Mouse (Mus musculus): ENCODE measurements around the gene Gm45808.
"Not testable (repeated sequence)": the region's sequence is repeated elsewhere in the genome, so short reads cannot be mapped to it uniquely, and the experiment has no call there.

Gene Gm45808

DNA sequence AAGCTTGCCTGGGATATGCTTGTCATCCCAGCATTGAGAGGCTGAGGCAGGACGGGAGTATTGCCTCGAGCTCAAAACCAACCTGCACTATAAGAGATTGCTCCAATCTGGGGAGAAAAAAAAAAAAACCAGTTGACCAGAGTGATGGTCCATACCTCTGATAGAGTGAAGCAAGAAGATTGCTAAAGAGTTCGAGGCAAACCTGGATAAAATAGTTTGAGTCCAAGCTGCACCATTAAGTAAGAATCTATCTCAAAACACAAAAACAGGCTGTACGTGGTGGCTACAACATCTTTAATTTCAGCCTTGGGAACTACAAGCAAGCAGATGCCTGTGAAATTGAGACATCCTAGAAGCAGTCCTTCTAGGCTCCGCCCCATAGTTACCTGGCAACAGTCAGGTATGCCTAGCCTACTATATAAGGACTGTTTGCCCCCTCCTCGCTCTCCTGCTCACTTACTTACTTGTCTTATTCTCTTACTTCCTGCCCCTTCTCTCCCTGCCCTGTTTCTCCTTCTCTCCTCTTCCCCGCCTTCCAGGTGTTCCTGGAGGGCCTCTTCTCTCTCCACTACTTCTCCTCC lies 19.4 kb downstream of the Gm45808 start:
- no peak for DNase-seq (ENCODE audit: low read depth)

GRCm38 (mm10) chr7:45466283-45467089 lies 20.1 kb downstream of the Gm45808 start, which contains the start of gene Bax:
Gene Bax, minus strand, starts transcription at chr7:45466898.
- DNase-seq (ENCODE audit: low read depth), result peak; percentile 83

DNA sequence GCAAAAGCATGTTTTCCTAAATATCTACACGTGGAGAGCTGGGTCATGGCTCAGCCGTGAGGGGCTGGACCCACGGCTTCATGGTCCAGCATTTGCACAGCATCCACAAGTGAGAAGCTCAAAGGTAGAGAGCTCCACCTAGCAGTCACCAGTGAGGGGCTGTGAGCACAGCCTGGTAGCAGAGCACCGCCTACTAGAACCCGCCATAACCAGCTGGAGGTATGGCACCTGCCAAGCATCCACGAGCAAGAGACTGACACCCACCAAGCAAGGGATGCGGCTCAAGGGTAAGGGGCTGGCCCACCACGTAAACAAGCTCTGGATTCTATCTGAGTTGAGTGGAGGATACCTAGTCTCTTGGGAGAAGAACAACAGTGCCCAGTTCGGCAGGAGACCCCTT lies 21.1 kb downstream of the Gm45808 start:
- no peak for DNase-seq (ENCODE audit: low read depth)

- no peak for DNase-seq (ENCODE audit: low read depth)
Measured at GRCm38 (mm10) chr7:45465112-45465511, 21.5 kb downstream of the Gm45808 start.

DNA sequence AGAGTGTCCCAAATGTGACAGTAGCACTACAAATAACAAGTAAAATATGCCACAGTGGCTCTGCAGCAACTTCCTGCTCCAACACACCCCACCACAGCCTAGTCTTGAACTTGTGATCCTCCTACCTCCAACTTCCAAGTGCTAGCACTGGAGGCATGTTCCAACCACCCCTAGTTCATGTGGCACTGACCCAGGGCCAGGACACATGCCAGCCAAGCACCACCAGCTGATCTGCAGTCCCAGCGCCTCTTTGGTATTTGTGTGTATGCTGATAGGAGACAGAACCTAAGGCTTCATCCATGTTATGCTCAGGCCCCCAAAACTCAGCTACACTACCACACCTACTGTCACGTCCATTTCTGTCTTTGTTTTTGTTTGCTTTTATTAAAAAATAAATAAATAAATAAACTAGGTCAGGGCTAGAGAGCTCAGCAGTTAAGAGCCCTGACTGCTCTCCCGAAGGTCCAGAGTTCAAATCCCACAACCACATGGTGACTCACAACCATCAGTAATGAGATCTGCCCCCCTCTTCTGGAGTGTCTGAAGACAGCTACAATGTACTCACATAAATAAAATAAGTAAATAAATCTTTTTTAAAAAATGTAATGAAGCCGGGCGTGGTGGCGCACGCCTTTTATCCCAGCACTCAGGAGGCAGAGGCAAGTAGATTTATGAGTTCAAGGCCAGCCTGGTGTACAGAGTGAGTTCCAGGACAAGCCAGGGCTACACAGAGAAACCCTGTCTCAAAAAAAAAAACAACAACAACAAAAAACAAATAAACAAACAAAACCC lies 22.4 kb downstream of the Gm45808 start:
- DNase-seq (ENCODE audit: low read depth), result no peak

- DNase-seq (ENCODE audit: low read depth), result not testable (repeated sequence)
Measured at GRCm38 (mm10) chr7:45462868-45463267, 23.7 kb downstream of the Gm45808 start.

DNA sequence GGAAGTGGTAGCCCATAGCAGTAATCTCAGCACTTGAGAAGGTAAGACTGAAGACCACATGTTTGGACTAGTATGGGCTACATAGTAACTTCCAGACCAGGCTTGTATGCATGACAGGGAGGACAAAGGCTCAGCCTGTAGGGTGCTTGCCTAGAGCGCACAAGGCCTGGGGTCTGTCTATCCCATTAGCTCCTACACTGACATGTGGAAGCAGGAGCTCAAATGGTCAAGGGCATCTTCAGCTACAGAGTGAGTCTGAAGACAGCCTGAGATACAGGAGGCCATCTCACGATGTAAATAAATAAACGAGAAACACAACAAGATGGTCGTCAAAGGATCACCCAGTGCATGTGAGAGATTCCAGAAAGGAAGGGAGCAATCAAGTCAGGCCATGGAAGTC lies 24.3 kb downstream of the Gm45808 start:
- no peak for DNase-seq (ENCODE audit: low read depth)

- no peak for DNase-seq (ENCODE audit: low read depth)
Measured at GRCm38 (mm10) chr7:45461781-45462180, 24.8 kb downstream of the Gm45808 start.

DNA sequence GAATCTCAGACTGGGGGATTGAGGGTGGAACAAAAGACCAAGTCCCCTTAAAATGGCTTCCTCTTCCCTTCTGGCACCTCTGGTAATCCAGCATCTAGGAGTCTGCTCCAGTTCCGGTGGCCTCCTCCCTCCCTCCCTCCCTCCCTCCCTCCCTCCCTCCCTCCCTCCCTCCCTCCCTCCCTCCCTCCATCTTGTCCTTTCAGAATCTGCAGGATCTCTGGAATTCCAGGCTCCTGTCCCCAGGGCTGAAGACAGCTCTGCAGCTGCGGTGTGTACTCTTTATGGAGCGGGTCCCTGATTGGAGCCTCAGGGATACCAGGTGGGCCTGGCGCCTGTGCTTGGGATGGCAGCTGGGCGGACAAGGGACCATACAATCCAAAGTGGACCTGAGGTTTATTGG lies 25.3 kb downstream of the Gm45808 start:
- no peak for DNase-seq (ENCODE audit: low read depth)

- DNase-seq (ENCODE audit: low read depth), result peak; percentile 62
Measured at GRCm38 (mm10) chr7:45460860-45461314, 25.7 kb downstream of the Gm45808 start.

DNA sequence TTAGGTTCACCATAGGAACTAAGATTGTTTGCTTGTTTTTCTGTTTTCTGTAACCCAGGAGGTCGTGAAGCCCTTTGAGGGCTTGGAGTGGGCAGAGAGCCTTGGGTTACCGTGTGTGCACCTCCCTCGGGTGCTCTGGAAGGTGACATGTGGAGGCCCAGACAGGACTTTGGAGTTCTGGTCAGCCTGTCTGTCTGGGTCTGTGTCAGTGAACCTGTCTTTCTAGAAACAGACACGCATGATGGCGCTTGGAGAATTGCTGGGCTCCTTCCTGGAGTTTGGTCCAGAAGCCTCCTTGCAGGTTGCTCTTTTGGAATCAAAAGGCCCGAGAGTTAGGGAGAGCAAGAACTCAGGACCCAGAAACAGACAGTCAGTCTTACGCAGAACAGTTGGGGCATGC lies 26.2 kb downstream of the Gm45808 start:
- no peak for DNase-seq (ENCODE audit: low read depth)

DNA sequence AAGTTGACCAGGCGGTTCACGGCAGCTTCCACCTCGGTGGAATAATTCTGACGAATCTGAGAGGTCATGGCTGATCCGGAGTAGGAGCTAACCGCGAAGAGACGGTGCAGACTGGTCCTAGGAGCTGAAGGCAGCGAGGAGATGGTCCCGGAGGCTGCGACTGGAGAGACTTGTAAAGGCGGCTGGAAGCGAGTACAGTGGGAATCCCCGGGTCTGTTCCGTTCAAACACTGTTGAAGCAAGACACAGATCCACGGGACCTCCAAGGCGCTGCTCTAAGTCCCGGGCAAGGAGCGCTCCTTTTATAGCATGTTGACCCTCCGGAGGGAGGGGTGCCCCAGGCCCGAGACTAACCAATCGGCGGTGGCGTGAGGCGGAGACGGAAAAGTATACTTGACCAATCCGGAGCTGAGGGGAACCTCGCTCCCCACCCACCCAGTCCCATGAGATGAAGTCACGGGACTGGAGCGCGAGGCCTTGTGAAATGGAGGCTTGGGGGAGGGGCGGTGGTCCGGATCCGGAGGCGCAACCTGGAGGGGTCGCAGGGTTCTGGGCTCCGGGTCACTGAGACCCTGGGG lies 27.0 kb downstream of the Gm45808 start, which contains the start of gene Ftl1:
Ftl1 (minus strand) TSS at position 321 of the 577 bp plus-strand sequence.
- peak; percentile 96 for DNase-seq (ENCODE audit: low read depth)

DNA sequence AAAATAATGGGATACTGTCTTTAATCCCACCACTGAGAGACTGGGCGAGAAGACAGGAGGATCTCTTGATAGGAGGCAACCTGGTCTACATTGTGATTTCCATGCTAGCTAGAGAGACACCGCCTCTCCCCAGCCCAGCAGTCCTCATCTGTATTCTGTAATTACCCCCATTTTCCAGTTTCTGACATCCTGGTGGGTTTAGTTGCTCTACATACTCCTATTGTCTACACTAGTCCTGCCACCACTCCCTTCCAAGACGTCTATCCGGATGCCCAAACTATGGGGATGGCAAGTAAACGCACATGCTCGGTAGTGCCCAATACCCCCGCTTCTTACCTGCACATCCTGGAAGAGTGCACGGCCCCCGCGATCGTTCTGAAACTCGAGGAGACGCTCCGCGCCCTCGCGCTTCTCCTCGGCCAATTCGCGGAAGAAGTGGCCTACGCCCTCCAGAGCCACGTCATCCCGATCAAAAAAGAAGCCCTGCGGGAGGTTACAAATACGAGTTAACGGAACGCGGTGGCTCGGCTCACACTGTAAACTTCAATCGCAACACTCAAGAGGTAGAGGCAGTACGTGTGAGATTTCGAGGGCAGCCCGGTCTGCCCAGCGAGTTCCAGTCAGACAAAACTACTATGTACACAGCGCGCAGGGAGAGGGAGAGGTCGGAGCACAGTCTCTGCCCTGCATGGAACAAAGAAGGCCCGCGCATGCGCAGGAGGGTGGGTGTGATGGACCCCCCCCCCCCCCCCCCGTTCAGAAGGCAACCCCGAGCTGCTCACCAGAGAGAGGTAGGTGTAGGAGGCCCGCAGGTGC lies 27.7 kb downstream of the Gm45808 start:
- DNase-seq (ENCODE audit: low read depth), result no peak

GRCm38 (mm10) chr7:45457204-45458060 lies 29.2 kb downstream of the Gm45808 start:
- no peak for DNase-seq (ENCODE audit: low read depth)

- no peak for DNase-seq (ENCODE audit: low read depth)
Measured at GRCm38 (mm10) chr7:45456721-45457203, 29.8 kb downstream of the Gm45808 start.

GRCm38 (mm10) chr7:45455932-45456696 lies 30.5 kb downstream of the Gm45808 start:
- DNase-seq (ENCODE audit: low read depth), result no peak

DNA sequence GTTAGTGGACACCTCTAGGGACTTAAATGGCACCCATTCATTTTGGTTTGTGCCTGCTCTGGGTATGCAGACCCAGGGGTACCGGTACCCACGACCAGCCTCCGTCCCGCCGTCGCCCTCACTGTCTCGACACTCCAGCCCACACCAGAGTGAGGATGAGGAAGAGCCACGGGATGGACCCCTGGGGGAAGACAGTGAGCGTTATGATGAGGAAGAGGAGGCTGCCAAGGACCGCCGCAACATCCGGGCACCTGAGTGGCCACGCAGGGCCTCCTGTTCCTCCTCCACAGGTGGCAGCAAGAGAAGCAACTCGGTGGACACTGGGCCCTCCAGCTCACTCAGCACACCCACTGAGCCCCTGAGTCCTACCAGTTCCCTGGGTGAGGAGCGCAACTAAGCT lies 31.6 kb downstream of the Gm45808 start:
- no peak for DNase-seq (ENCODE audit: low read depth)

DNA sequence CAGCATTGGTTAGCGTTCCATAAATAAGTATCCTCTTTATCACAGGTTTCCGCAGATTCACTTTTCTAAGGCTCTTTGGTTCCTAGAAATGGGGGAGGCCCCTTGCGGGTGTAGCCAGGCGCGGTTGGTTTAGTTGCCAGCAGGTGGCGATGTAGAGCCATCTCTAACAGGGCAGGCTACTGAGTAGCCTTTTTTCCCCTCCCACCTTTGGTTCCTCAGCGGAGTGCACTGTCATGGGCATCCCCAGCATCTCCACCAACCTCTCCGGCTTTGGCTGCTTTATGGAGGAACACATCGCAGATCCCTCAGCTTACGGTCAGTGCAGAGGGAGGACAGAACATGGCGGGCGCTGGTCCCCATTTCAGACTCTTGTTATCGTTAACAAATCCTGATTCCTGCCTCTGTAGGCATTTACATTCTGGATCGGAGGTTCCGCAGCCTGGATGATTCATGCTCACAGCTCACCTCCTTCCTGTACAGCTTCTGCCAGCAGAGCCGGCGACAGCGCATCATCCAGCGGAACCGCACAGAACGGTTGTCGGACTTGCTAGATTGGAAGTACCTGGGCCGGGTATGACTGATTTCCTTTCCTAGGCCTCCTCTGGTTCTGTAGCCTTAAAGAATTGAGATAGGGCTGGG lies 35.1 kb downstream of the Gm45808 start:
- peak; percentile 83 for DNase-seq (ENCODE audit: low read depth)

DNA sequence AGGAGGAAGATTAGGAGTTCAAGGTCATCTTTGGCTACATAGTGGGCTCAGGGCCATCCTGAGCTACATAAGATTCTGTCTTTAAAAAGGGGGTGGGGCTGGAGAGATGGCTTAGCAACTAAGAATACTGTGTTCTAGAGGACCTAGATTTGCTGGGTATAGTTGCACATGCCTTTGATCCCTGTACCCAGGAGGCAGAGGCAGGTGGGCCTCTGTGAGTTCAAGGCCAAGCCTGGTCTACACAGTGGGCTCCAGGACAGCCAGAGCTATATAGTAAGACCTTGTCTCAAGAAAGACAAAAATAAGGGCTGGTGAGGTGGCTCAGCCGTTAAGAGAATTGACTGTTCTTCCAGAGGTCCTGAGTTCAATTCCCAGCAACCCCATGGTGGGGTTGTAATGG lies 36.6 kb downstream of the Gm45808 start:
- DNase-seq (ENCODE audit: low read depth), result no peak
